Mouse (Mus musculus) adrenal gland, adult 18-20 months (tissue): ENCODE results near the gene Adcy5. TPM values are rescaled to one million over a fixed set of nuclear protein-coding genes. Genes with fewer than 3 reads are reported as not detected.

Source experiments
- DNase-seq, 2 experiments: peaks; one replicate each; pipeline ENCODE4 v3.0.0; 2021 to 2022; ENCODE audit warnings: low spot score in 2 of 2
- total RNA-seq, 2 experiments: library from RNA; stranded (reverse); gene quantifications; 1 replicate in 1 of 2; 2 replicates in 1 of 2; pipeline ENCODE4 v1.2.3; 2021

Adcy5 gene
- total RNA-seq, 2 experiments from 2014 or later, result 8.9 to 18.3 TPM

DNA sequence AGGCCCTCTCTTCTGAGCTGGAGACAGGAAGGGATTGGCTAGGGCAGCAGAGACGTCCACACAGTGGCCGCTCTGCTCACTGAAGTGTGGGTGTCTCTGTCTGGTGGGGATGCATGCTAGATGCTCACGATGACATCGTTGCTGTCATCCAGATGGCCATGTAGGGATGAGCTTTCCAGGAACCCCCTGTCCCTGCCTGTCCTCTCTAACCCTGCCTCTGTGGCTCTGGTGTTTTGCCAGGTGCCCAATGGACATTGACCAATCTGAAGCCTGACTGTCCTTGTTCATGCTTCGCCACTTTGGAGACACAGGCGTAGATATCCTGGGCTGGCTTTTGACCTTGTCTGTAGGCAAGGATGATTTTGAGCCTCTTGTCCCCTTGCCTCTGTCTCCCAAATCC is 95.1 kb downstream of the Adcy5 start:
- DNase-seq, result no peak

DNA sequence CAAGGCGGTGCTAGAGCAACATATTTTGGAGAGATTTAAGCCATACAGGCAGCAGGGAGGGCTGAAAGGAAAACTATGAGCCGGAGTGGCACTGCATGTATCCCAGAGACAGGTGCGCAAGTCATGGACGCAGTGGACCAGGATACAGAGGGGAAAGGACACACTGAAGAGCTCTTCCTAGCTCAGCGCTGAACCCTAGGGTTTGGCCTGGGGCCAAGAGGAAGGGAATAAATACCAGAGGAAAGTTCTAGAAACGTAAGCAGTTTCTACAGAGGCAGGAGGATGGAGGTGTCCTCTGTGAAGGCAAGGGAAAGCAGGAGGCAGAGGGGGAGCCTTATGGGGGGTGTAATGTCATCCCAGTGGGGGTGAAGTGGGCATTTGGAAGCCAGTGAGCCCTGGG is 97.0 kb downstream of the Adcy5 start:
- DNase-seq, result no peak

DNA sequence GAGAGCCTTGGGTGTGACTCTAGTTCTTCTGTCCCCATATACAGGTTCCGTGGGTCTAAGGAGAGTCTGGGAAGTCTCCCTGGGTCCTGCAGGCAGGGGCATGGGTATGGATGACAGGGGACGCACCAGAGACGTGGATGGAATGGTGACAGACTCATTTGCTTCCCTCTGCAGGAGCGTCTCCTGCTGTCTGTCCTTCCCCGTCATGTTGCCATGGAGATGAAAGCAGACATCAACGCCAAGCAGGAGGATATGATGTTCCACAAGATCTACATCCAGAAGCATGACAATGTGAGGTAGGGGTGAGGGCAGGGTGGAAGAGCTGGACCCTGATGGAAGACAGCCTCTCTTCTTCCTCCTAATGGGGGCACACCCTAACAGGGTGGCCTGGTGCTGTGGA is 98.3 kb downstream of the Adcy5 start:
- no peak for DNase-seq

DNA sequence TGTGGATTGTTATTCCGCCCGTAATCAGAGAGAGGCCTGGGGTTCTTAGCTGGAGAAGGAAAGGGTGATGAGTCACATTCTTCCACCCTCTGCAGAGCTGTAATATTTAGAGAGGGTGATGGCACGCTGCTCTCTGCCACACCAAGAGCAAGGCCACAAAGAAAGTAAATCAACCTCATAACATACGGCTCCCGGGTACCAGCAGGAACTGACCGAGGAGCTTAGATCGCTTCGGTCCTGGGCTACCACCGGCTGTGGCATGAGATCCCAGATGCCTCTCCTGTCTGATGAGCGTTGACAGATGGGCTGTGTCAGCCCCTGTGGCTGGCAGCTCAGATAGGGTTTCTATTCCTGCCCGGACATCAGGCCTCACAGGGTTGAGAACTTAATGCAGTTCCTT is 101.3 kb downstream of the Adcy5 start:
- peak in 1 of 2 experiments; percentile 24 for DNase-seq

DNA sequence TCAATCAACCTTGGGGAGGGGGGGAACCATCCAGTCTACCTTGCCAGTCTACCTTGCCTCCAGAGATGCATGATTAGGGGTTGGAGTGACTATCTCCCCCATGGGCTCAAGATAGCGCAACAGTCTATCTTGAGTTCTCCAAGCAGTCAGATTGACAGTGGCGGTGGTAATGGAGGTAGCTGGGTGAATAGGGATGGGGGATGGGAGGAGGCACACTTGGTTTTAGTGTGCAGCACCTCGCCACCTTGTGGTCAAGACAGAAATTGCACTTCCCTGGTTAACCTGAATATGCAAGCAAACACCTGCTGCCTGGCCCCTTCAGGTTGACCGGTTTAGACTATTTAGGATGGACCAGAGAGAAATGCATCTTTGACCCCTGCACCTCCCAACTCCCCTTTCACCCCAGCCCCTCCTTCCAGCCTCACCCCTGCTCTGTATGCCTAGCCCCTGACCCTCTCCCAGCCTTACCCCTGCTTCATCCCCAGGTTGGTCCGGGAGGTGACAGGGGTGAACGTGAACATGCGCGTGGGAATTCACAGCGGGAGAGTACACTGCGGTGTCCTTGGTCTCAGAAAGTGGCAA is 115.8 kb downstream of the Adcy5 start:
- peak; percentile 76 to 81 for DNase-seq

DNA sequence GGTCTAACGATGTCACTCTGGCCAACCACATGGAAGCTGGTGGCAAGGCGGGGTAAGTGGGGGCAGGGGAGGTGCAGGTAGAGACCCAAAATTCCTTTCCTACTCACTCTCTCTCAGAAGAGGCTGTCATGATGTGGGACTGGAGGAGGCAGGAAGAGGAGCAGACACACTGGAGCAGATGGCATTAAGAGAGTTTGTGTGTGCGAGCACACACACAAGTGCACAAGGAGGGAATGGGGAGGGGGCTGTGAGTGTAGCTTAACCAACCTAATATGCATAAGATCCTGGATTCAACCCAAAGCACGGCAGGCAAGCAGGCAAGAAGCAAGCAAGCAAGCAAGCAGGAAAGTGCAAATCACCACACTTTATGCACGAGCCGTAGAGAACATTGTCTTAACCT is 116.3 kb downstream of the Adcy5 start:
- DNase-seq, result no peak

DNA sequence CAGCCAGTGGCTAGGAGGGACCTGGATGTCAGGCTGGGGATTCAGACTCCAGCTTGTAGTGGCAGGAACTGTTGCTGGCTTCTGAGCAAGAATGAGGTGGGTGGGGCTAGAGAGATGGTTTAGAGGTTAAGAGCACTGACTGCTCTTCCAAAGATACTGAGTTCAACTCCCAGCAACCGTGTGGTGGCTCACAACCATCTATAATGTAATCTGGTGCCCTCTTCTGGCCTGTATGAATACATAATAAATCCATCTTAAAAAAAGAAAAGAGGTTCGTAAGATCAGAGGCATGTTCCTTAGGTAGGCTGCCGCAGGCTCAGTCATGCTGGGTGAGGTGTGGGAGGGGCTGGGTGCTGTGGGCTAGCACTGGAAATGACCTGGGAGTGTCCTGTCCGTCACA is 116.9 kb downstream of the Adcy5 start:
- DNase-seq, result no peak

DNA sequence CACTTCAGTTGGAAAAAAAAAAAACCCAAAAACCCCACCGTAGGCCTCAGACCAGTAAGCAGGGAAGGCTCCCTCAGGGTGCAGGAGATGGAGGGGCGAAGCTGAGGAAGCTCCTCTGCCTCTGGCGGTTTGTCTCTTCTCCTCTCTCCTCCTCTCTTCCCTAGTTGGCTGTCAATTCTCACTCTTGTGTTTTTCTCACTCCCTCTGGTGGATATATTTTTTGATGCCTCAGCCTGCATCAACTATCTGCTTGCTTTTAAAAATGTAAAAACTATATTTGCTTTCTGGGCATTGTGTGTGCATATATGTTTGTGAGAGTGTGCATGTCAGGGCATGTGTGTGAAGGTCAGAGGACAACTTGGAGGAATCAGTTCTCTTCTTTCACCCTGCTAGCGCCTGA is 117.7 kb downstream of the Adcy5 start:
- no peak for DNase-seq

DNA sequence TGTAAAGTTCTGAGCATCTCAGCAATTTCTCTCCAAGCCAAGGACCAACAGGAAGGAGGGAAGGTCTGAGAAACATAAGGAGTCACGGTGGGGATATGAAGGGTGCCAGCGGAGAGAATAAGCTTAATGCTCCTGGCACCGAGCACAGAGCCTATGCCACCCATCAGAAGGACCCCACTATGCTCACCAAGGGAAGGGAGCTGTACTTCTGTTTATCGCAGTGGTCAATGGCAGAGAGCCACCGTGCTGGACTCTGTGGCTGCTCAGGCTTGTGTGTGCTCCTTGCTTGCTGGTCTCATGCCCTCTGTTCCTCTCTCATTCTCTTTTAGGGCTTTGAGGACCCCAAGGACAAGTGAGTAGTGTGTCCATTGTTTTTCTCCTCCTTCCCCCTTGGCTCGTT is 123.5 kb downstream of the Adcy5 start:
- DNase-seq, result no peak

DNA sequence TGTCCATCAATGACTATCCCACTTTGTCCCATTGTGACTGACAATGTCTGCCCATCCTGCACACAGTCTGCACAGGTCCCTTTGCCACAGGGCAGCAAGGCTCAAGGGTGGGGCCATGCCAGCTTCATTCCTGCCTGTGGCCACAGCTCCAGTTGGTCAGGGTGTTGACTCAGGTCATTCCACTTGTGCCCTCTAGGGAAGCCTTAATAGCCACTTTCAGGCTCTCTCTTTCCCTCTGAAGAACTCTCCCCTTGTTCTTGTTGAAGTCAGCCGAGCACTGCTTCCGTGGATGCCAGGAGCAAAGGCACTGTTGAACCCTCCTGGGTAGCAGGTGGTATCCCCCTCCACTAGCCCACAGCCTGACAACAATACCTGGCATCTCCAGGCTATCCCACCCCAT is 127.8 kb downstream of the Adcy5 start:
- no peak for DNase-seq

DNA sequence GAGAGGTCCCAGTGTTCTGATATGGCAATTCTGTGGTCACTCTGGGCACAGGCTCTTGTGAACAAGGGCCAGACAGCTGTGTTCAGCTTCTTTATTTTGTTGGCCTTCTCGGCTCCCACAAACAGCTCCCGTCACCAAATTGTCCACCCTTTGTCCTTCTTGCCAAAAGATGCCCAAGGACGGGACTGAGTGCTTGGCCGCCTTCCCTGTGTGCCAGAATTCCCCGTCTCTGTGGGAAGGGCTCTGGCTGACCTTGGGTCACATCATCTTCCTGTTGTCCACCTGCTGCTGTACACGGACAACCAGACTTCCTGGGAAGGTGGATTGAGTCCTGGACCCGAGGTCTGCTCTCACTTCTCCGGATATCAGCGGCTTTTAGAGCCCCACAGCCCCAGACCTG is 131.1 kb downstream of the Adcy5 start:
- DNase-seq, result no peak

DNA sequence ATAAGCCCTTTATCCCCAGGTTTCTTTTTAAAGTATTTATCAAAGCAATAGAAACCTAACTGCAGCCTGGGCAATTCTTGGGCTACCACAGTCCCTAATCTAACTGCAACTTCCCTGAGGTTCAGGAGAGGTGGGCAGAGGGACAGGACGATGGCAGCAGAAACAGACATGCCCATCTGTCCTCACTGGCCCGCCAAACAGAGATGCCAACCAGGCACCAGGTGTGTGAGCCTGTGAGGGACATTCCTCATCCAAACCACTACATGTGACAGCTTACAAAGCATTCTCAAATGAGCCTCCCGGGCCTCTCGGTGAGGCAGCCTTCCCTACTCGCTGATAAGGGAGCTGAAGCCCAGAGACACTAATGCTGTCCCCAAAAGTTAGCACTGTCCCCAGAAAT is 132.6 kb downstream of the Adcy5 start:
- DNase-seq, result no peak

DNA sequence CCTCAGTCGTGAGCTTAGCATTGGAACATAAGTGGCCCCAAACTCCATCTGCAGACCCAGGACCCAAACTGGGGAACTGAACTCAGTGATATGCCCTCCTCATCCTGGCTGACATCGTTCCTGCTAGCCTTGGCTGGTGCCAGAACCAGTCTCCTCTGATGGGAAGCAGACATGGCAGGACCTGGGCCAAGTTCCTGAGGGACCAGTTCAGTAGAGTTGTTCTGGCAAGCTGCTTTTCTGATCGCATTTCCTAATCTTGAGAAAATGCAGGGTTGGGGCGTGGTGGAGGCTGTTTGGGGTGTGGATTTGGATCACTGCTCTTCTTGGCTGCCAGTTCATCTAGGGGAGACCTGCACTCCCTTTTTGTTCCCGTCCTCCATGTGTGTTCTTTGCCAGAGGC is 143.1 kb downstream of the Adcy5 start:
- DNase-seq, result no peak

DNA sequence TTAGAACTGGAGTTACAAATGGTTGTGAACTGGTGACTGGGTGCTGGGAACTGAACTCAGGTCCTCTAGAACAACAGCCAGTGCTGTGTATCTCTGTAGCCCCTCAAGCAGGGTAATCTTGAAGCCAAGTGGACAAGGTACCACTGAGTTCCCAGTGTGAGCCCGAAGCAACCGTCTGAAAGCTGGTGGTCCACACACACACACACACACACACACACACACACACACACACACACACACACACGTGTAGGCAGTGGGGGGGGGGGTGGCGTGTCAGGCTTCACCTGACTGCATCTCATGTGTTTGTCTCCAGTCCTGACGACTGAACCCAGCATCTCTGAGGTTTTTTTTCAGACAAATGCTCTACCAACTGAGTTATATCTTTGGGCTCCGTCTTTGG is 145.5 kb downstream of the Adcy5 start:
- DNase-seq, result no peak

DNA sequence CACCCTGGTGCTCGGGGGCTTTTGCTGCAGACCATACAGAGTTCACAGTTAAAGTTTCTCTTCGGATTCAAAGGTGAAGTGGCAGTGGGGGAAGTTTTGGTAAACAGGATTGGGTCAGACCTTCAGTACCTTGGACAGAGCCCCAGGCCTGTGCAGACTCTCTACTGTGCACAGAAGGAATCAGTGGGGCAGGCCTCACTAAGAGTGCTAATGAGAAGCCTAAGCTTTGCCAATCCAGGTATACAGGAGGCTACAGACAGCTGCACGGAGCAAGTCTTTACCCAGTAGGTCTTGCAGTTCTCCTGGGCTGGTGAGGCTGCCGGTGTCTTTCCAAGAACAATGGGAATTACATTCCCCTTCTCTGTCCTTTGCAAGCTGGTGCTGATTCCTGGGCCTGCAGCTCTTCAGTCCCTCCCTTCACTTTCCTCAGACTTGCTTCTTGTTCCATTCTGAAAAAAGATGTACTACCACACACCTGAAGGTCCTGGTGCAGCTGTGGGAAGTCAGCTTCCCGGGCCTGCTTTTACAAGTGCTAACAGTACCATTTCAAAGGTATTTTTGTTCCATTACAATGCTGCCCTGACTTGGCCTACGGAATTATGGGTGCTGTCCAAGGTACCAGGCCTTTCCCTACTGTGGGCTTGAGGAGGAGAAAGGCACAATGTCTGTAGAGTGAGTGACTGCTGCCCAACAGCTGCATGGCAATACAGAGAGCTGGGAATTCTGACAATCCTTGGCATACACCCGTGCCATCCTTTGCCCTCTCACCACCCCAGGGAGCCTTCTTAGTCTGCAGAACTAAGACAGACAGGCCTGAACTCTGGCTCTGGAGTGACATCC is 148.0 kb downstream of the Adcy5 start:
- DNase-seq, result peak in 1 of 2 experiments; percentile 18

DNA sequence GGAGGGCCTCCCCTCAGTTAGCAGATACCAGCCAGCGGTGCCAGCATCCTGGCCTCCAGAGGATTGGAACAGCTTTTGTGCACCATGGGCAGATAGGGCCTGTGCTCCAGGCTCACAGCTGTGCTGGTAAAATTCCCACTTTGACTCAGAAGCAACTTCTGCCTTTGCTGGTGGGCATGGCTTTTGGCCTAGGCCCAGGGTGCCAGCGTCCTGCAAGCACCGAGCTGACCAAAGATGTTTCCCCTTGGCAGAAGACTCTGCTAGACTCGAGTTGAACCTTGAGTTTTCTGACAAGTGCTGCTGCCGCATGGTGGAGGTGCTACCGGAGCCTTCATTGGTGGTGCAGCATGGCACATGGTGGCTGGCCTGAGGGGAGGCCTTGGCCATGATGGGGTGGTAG is 149.0 kb downstream of the Adcy5 start:
- peak in 1 of 2 experiments; percentile 15 for DNase-seq

DNA sequence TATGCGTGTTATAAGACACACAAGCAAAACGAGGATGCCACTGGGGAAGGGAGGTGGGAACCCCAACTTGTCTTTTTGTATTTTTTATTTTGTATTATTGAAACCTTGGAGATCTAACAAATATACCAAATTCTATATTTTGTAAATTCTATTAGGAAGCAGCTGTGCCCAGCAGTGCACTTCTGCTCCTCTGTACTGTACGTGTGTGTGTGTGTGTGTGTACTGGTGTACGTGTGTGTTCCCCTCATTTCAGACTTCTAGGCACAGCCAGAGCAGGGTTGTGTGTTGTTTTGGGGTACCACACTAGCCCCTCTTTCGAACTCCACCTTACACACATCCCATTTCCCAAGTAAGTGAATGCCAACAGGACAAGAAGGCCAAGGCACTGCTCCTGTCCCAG is 149.7 kb downstream of the Adcy5 start:
- no peak for DNase-seq

DNA sequence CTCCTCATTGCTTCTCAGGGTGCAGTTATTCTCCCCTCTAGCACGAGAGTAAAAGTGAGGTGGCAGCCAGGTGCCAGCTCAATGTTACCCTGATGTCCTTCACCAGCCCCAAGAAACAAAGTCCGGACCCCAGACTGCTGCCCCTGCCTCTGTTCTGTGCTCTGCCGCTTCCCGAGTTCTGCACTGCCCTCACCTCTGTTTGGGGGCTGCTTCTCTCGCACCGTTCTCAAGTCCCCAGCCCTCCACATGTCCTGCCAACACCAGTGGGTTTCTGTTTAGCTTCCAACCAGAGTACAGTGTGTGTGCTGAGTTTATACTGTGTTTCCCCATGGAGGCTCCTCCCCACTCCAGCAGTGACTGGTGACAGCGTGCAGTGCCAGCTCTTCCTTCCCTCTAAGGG is 150.5 kb downstream of the Adcy5 start:
- peak in 1 of 2 experiments; percentile 15 for DNase-seq

DNA sequence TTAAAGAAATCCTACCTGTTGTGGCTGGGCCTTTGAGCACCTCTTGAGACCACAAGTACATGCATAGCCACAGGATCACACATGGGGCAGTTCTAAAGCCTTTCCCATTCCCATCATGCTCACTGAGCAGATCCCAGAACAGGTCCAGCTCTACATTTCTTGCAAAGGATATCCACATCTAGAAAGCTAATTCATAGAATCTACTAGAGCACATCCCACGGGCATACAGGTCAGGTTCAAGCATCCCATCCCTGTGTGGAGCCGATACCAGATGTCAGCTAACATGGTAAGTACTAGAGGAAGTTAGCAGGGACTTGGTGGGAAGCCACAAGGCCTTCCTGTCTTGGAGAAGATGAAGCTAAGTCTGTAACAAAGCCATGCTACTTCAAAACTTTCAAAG is 152.0 kb downstream of the Adcy5 start:
- peak in 1 of 2 experiments; percentile 6 for DNase-seq

DNA sequence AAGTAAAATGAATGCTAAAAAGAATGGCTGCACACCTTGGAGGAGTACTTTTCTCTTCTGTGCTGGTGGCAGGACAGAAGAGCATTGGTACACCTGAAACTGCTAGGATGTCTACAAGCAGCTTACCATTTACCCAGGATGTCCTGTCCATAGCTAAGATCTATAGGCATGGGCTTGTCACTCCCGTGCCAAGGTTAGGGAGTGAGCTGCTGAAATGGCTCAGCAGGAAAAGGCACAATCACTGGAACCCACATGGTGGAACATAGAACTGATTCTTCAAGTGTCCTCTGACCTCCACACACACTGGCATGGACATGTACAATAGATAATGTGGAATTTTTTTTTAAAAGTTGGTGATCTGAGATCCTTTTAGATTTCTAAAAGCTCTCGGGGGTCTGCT is 152.7 kb downstream of the Adcy5 start:
- peak in 1 of 2 experiments; percentile 8 for DNase-seq

DNA sequence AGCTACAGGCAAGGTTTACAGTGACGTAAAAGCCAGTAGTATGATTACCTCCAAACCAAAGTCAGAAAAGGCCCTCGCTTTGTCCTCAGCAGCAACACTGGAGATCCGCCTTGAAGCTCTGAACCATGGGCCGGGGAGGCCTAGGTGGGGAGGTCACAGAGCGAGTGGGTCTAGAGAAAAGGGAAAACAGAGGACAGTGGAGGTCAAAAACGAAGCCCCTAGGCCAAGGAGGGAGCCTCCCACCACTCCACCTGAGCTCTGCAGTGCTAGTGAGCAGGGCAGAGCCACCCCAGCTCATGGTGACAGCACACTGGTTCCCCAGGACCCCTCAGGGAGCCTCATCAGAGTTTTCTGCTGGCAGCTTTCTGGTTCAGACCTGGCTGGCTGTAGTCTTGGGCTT is 153.3 kb downstream of the Adcy5 start:
- peak in 1 of 2 experiments; percentile 11 for DNase-seq

DNA sequence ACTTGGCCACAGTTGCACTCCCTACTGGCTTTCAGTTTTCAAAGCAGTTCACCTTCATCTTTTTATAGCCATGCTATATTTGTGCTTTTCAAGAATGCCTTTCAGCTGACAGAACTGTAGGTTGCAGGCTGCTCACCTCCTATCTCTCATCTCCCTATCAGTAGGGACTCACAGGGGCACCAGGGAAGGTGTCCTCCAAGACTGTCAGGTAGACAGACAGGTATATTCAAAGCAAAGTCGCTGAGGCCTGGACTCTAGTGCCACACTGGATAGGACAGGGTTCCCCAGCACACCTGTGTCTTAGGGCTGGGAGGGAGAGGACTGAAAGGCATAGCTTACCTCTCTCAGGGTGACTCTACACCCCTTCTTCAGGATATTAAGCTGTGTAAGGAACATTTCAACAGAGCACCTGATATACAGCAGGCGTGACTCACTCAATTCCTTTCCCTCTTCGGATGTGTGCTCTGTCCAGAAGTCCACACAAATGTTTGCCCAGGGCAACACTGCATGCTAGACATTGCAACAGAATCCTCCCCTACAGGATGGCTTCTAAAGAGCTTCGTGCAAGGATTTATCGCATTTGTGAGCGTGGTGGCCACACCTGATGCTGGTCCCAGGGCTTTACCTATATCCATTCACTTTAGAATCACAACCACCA is 153.9 kb downstream of the Adcy5 start:
- DNase-seq, result peak in 1 of 2 experiments; percentile 10
